Mouse (Mus musculus) stomach, embryonic 15.5 days (tissue): Measurements from ENCODE around the gene Cyb561d2. TPM values are rescaled to one million over a fixed set of nuclear protein-coding genes. Genes with fewer than 3 reads are reported as not detected.
A peak's percentile ranks its signal among the peaks of the same experiment; 100 is the strongest.

ENCODE experiments used
- ATAC-seq: fragments of 200-750 bp; cut with Nextera tagmentation; 2 replicates; pipeline ENCODE4 v1.8.0; 2017; ENCODE audit warnings: low read depth, moderate number of reproducible peaks, moderate TSS enrichment; ENCODE audit not compliant: insufficient read depth, low FRiP score
- H3K27ac ChIP-seq: fragments of 300-500 bp; sonication (generic); 2 replicates; pipeline ENCODE4 v1.5.1; 2015; ENCODE audit warnings: mild to moderate bottlenecking, inconsistent platforms
- H3K27me3 ChIP-seq: fragments of 300-500 bp; sonication (generic); replicated peaks from 2 replicates; pipeline ENCODE4 v1.6.1; 2015; ENCODE audit warnings: inconsistent platforms
- H3K36me3 ChIP-seq: fragments of 300-500 bp; sonication (generic); 2 replicates; pipeline ENCODE4 v1.6.1; 2015; ENCODE audit warnings: inconsistent platforms
- H3K4me1 ChIP-seq: fragments of 300-500 bp; sonication (generic); 2 replicates; pipeline ENCODE4 v1.6.1; 2015; ENCODE audit warnings: inconsistent platforms
- H3K4me2 ChIP-seq: fragments of 300-500 bp; sonication (generic); 2 replicates; pipeline ENCODE4 v1.6.1; 2015; ENCODE audit warnings: mild to moderate bottlenecking, inconsistent platforms
- H3K4me3 ChIP-seq: fragments of 300-500 bp; sonication (generic); replicated peaks from 2 replicates; pipeline ENCODE4 v1.5.1; 2015; ENCODE audit warnings: inconsistent platforms
- H3K9ac ChIP-seq: fragments of 300-500 bp; sonication (generic); 2 replicates; pipeline ENCODE4 v1.6.1; 2015; ENCODE audit warnings: inconsistent platforms
- H3K9me3 ChIP-seq: fragments of 300-500 bp; sonication (generic); 2 replicates; pipeline ENCODE4 v1.6.1; 2016; ENCODE audit warnings: inconsistent platforms
- WGBS: fragments of 180-500 bp; shearing (Covaris S2); methylation state at CpG from one replicate; pipeline ENCODE4 v1.1.7; 2015; 5-methylcytosine and 5-hydroxymethylcytosine counted together
- polyA plus RNA-seq: library from polyadenylated mRNA; unstranded; fragments of >200 nt; fragmentation: Nextera tagmentation; extraction: Ambion mirVana; gene quantifications from 2 replicates; pipeline ENCODE4 v1.2.1, GENCODE M21; 2015

Gene Cyb561d2
- polyA plus RNA-seq, 1 experiment from 2014 or later, result 31.3 TPM

DNA sequence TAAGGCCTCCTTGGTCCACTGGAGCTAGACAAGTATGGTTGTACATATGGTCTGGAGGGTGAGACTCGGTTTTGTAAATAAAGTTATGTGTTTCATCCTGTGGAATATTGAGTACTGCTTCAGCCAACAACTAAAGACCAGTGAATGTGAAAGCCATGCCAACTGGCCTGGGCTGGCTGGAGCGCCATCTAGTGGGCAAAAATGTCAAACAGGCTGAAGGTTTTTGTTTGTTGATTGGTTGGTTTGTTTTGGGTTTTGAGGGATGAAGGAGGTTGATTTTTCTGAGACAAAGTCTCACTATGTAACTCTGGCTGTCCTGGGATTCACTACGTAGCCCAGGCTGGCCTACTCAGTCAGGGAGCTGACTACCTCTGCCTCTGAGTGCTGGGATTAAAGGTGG, 3.6 kb upstream of the Cyb561d2 start:
- H3K4me1 ChIP-seq, result peaks cover 38% of the 10 kb centered on the region
- H3K4me2 ChIP-seq, result no peak overlapping the region
- H3K27me3 ChIP-seq, result no peaks in the 10 kb centered on the region
- H3K27ac ChIP-seq, result no peak overlapping the region
- H3K4me3 ChIP-seq, result no peak overlapping the region
- 11% methylated on average over 3 of the region's 3 CpGs for WGBS
- peaks cover 7% of the 10 kb centered on the region for H3K36me3 ChIP-seq
- no peak overlapping the region for H3K9ac ChIP-seq
- no peaks in the 10 kb centered on the region for H3K9me3 ChIP-seq
- no peak for ATAC-seq

GRCm38 (mm10) chr9:107545199-107545598, 3.2 kb upstream of the Cyb561d2 start:
- no peak overlapping the region for H3K9ac ChIP-seq
- H3K9me3 ChIP-seq, result no peaks in the 10 kb centered on the region
- 78% methylated on average over 10 of the region's 10 CpGs for WGBS
- peaks cover 8% of the 10 kb centered on the region for H3K36me3 ChIP-seq
- peaks cover 35% of the 10 kb centered on the region for H3K4me1 ChIP-seq
- ATAC-seq, result no peak
- H3K27ac ChIP-seq, result no peak overlapping the region
- no peaks in the 10 kb centered on the region for H3K27me3 ChIP-seq
- H3K4me2 ChIP-seq, result no peak overlapping the region
- no peak overlapping the region for H3K4me3 ChIP-seq

DNA sequence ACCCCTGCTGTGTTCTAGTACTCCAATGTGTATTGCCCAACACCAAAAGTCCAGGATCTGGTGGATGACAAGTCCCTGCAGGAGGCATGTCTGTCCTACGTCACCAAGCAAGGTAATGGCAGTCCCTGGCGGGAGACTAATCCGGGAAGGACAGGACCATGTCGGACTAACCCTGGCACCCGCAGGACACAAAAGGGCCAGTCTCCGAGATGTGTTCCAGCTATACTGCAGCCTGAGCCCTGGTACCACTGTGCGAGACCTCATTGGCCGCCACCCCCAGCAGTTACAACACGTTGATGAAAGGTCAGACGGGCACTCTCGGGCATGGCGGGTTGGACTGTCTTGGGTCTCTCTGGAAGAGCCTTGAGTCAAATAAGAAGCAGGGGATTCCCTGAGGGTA, 2.7 kb upstream of the Cyb561d2 start:
- no peak overlapping the region for H3K4me3 ChIP-seq
- H3K4me1 ChIP-seq, result peaks cover 31% of the 10 kb centered on the region
- H3K9ac ChIP-seq, result no peak overlapping the region
- no peaks in the 10 kb centered on the region for H3K9me3 ChIP-seq
- no peak for ATAC-seq
- peaks cover 12% of the 10 kb centered on the region for H3K36me3 ChIP-seq
- no peaks in the 10 kb centered on the region for H3K27me3 ChIP-seq
- H3K4me2 ChIP-seq, result no peak overlapping the region
- H3K27ac ChIP-seq, result no peak overlapping the region
- 95% methylated on average over 12 of the region's 12 CpGs for WGBS

DNA sequence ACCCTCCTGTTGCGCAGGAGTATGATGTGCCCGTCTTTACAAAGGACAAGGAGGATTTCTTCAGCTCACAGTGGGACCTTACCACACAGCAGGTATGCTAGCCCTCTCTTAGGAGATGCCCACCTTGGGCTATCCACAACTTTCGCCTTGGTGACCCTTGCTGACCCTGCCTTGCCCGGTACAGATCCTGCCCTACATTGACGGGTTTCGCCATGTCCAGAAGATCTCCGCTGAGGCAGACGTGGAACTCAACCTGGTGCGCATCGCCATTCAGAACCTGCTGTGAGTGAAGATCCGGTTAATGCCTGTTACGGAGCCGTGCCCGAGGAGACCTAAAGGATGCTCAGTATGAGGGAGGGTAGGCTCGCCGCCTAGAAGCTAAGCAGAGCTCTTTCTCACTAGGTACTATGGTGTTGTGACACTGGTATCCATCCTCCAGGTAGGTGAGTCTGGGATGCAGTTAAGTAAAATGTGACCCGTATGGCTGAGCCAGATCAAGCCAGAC, 2.3 kb upstream of the Cyb561d2 start:
- no peak for ATAC-seq
- H3K4me3 ChIP-seq, result no peak overlapping the region
- H3K27me3 ChIP-seq, result no peaks in the 10 kb centered on the region
- no peak overlapping the region for H3K4me2 ChIP-seq
- no peak overlapping the region for H3K27ac ChIP-seq
- no peak overlapping the region for H3K9ac ChIP-seq
- H3K4me1 ChIP-seq, result peaks cover 31% of the 10 kb centered on the region
- peaks cover 16% of the 10 kb centered on the region for H3K36me3 ChIP-seq
- WGBS, result 94% methylated on average over 17 of the region's 17 CpGs
- no peaks in the 10 kb centered on the region for H3K9me3 ChIP-seq

- no peaks in the 10 kb centered on the region for H3K9me3 ChIP-seq
- no peak overlapping the region for H3K27ac ChIP-seq
- 87% methylated on average over 11 of the region's 11 CpGs for WGBS
- no peak for ATAC-seq
- H3K27me3 ChIP-seq, result no peaks in the 10 kb centered on the region
- no peak overlapping the region for H3K9ac ChIP-seq
- peaks cover 31% of the 10 kb centered on the region for H3K4me1 ChIP-seq
- H3K4me3 ChIP-seq, result no peak overlapping the region
- H3K36me3 ChIP-seq, result peaks cover 25% of the 10 kb centered on the region
- H3K4me2 ChIP-seq, result no peak overlapping the region
Measured at GRCm38 (mm10) chr9:107543299-107543698, 1.3 kb upstream of the Cyb561d2 start.

- Histone ChIP-seq H3K27ac (no peak overlapping the region), H3K4me1 (peaks cover 31% of the 10 kb centered on the region), H3K4me2 (peak overlapping the region; percentile 90), H3K9me3 (no peaks in the 10 kb centered on the region), H3K27me3 (no peaks in the 10 kb centered on the region), H3K4me3 (peak overlapping the region; percentile 71), H3K9ac (peak overlapping the region; percentile 39; the same call in 1 of the 2 replicates), H3K36me3 (peaks cover 30% of the 10 kb centered on the region)
- WGBS, result 31% methylated on average over 8 of the region's 8 CpGs
- ATAC-seq, result no peak
Measured at GRCm38 (mm10) chr9:107542721-107543120, 728 bp upstream of the Cyb561d2 start.

DNA sequence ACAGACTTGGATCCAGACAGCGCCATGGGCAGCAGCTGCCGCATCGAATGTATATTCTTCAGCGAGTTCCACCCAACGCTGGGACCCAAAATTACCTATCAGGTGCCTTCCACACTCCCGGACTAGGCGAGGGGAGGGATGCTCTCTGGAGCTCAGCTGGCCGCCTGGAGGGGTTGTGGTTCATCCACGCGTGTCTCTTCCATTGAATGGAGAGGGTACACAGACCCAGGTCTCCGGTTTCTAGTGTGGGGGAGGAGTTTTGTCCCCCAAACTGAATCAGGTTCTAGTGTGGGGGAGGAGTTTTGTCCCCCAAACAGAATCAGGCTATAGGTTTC, 326 bp upstream of the Cyb561d2 start:
- no peaks in the 10 kb centered on the region for H3K27me3 ChIP-seq
- WGBS, result 3% methylated on average over 11 of the region's 11 CpGs
- no peak for ATAC-seq
- peaks cover 30% of the 10 kb centered on the region for H3K4me1 ChIP-seq
- peak overlapping the region; percentile 39; the same call in 1 of the 2 replicates for H3K9ac ChIP-seq
- H3K9me3 ChIP-seq, result no peaks in the 10 kb centered on the region
- H3K27ac ChIP-seq, result peak overlapping the region; percentile 37; the same call in 1 of the 2 replicates
- H3K36me3 ChIP-seq, result peaks cover 34% of the 10 kb centered on the region
- H3K4me3 ChIP-seq, result peak overlapping the region; percentile 71
- peak overlapping the region; percentile 90 for H3K4me2 ChIP-seq

DNA sequence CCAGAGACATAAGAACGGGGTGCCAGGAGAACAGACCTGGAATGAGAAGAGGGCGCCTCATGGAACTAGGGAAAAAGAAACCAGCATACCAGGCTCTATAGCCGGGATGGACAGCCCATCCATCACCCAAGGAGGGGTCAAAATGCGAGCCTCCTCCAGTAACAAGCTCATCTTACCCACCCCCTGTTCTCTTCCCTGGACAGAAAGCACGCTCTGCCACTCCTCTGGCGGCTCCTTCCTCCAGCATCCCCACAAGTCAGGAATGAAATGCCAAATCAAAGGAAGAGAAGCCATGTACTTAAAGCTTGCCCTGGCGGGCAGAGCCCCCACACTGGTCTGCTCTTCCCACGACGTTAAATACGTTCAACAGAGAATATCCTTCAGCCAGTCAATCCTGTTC, 988 bp downstream of the Cyb561d2 start:
- no peak for ATAC-seq
- H3K27me3 ChIP-seq, result no peaks in the 10 kb centered on the region
- WGBS, result 20% methylated on average over 10 of the region's 10 CpGs
- H3K9ac ChIP-seq, result no peak overlapping the region
- H3K4me3 ChIP-seq, result peak overlapping the region; percentile 71
- no peak overlapping the region for H3K27ac ChIP-seq
- H3K4me2 ChIP-seq, result peak overlapping the region; percentile 90
- peaks cover 34% of the 10 kb centered on the region for H3K36me3 ChIP-seq
- H3K4me1 ChIP-seq, result peaks cover 31% of the 10 kb centered on the region
- H3K9me3 ChIP-seq, result no peaks in the 10 kb centered on the region

DNA sequence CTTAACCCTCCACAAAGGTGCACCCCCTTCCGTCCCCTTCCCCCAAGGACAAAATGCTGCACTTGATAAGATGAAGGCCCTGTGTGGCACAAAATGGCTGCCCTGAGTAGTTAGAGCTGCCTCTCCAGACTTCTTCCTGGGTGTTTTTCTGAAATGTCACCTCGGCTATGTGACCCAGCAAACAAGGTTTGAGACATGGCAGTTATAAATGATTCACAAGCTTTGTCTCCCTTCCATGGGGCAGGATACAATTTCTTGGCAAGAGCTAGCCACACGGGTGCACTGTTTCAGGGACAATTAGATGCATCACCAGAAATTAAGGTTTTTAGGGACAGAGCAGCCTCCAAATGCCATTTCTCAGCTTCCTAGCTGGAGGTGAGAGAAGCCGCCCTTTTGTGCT, 1.6 kb downstream of the Cyb561d2 start:
- Histone ChIP-seq H3K9ac (no peak overlapping the region), H3K27ac (no peak overlapping the region), H3K4me2 (no peak overlapping the region; the same call in 1 of the 2 replicates), H3K9me3 (no peaks in the 10 kb centered on the region), H3K4me1 (peaks cover 36% of the 10 kb centered on the region), H3K36me3 (peaks cover 34% of the 10 kb centered on the region), H3K4me3 (no peak overlapping the region), H3K27me3 (no peaks in the 10 kb centered on the region)
- WGBS, result 62% methylated on average over 4 of the region's 4 CpGs
- ATAC-seq, result no peak

DNA sequence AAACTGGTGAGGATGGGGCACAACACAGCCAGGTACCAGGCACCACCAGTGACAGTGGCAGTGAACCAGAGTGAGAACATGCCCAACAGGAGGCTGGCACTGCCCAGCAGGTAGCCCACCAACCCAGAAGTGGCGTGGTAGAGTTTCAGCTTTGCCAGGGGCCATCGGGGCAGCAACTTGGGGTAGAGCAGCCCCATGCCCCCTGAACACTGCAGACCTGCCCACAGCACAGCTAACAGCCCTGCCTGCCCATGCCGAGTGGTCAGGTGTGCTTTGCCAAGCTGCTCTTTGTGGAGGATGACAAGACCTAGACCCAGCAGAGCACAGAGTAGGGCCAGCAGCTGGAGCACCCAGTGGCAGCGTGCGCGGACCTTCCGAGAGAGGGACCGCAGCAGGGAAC, 2.1 kb downstream of the Cyb561d2 start:
- Histone ChIP-seq H3K27me3 (no peaks in the 10 kb centered on the region), H3K4me3 (no peak overlapping the region), H3K9ac (no peak overlapping the region), H3K4me1 (peaks cover 40% of the 10 kb centered on the region), H3K27ac (no peak overlapping the region), H3K4me2 (no peak overlapping the region), H3K9me3 (no peaks in the 10 kb centered on the region), H3K36me3 (peaks cover 34% of the 10 kb centered on the region)
- WGBS, result 92% methylated on average over 8 of the region's 8 CpGs
- ATAC-seq, result no peak

DNA sequence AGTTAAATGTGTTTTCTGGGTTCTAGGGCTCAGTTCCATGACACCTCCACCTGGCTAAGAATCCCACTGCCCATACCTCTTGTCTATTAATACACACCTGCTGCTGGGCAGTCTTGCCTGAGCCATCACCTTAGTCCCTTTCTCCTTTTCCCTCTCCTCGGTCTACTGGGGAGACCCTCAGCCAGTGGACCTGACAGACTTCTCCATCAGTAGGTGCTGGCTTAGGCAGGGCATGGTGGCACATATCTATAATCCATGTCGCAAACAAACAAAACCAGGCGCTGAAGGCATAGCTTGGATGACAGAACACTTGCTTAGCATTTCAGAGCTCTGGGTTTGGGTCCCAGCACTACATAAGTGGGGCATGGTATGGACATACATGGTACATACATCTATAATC, 3.3 kb downstream of the Cyb561d2 start:
- Histone ChIP-seq H3K4me1 (peaks cover 40% of the 10 kb centered on the region), H3K4me3 (no peak overlapping the region), H3K36me3 (peaks cover 30% of the 10 kb centered on the region), H3K27ac (no peak overlapping the region), H3K27me3 (no peaks in the 10 kb centered on the region), H3K9me3 (no peaks in the 10 kb centered on the region), H3K4me2 (no peak overlapping the region), H3K9ac (no peak overlapping the region)
- no peak for ATAC-seq
- WGBS, result 89% methylated on average over 3 of the region's 3 CpGs

- peaks cover 39% of the 10 kb centered on the region for H3K4me1 ChIP-seq
- H3K9ac ChIP-seq, result no peak overlapping the region
- H3K27ac ChIP-seq, result no peak overlapping the region
- H3K9me3 ChIP-seq, result no peaks in the 10 kb centered on the region
- H3K4me3 ChIP-seq, result no peak overlapping the region
- H3K27me3 ChIP-seq, result no peaks in the 10 kb centered on the region
- no peak overlapping the region for H3K4me2 ChIP-seq
- no peak for ATAC-seq
- peaks cover 27% of the 10 kb centered on the region for H3K36me3 ChIP-seq
- WGBS, result 89% methylated on average over 7 of the region's 7 CpGs
Measured at GRCm38 (mm10) chr9:107538231-107538630, 3.8 kb downstream of the Cyb561d2 start.
